Mouse (Mus musculus) spleen, adult 2 months (tissue): ENCODE data around the gene Olfr102.

Experiments used
- CTCF ChIP-seq: fragments of 200-500 bp; IDR thresholded peaks from 2 replicates; pipeline ENCODE4 v1.5.1; 2011; ENCODE audit warnings: mild to moderate bottlenecking, inconsistent platforms; ENCODE audit not compliant: insufficient read depth, insufficient read length, insufficient replicate concordance; ENCODE audit errors: extremely low read depth
- POLR2A ChIP-seq: fragments of 200-500 bp; IDR thresholded peaks from 2 replicates; pipeline ENCODE4 v1.6.1; 2011; ENCODE audit warnings: low read depth, low read length, inconsistent platforms

DNA sequence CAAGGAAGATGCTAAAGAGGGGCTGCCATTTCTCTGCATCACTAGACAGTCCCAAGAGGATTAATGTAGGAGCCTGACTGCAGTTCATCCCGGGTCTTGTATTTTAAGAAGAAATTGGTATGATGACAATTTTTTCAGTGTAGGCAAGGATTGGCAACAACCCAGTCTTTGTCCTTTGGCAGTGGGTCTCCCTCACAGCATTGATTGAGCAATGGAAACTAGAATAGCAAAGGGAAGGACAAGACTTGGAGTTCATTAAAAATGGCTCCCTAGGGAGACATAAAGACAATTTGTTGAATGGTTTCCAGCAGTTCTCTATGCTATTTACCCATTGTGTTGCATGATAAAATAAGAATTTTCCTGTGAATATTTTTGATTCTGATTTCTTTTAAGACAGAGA is 36.5 kb downstream of the Olfr102 start:
- TF ChIP-seq POLR2A (no peak), CTCF (no peak)
